Mouse (Mus musculus): ENCODE results near the gene Cel.
"Not testable (repeated sequence)": the region's sequence is repeated elsewhere in the genome, so short reads cannot be mapped to it uniquely, and the experiment has no call there.

Gene Cel

GRCm38 (mm10) chr2:28517206-28517909, 45.8 kb downstream of the Cel start:
- DNase-seq: peak; percentile 88

- peak; percentile 90 for DNase-seq
Measured at GRCm38 (mm10) chr2:28514489-28514888, 48.7 kb downstream of the Cel start.

GRCm38 (mm10) chr2:28513431-28514370, 49.5 kb downstream of the Cel start:
- DNase-seq: peak; percentile 44

DNA sequence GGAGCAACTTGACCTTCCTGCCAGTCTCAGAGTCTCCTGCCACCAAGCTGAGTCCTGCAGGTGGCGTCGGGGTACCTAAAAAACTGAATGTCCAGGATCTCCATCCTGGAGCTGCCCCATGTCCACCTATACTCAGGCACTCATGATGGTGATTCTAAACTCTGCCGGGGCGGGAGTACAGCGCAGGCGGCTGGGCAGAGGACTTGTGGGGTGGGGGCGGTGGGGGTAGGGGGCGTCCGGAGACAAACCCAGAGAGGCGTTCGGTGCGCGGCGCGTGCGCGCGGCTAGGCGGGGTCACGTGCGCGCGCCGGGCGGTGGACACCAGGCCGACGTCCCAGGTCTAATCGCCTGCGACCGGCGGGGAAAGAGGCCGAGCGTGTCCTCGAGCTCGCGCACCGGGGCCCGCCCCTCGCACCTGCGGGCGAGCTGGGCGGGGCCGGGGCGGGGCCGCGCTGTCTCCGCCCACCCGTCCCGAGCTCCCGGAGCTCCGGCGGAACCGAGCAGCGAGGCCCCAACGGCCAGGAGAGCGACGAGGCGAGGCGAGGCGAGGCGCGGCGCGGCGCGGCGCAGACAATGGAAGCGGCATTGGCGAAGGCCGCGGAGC, 50.3 kb downstream of the Cel start, which contains the start of gene Ralgds:
Gene Ralgds (plus strand): TSS at position 328 of the 604 bp plus-strand sequence.
- DNase-seq: peak; percentile 87

DNA sequence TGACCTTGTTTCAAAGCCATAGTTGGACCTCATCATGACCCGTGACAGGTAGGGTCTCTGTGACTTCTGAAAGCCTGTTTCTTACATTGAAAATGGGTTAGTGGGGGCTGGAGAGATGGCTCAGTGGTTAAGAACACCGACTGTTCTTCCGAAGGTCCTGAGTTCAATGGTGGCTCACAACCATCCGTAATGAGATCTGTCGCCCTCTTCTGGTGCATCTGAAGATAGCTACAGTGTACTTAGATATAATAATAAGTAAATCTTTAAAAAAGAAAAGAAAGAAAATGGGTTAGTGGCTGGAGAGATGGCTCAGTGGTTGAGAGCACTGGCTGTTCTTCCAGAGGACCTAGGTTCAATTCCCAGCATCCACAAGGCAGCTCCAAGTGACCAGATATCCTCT, 51.6 kb downstream of the Cel start:
- not testable (repeated sequence) for DNase-seq

GRCm38 (mm10) chr2:28506291-28506690, 56.9 kb downstream of the Cel start:
- no peak for DNase-seq

- no peak for DNase-seq
Measured at GRCm38 (mm10) chr2:28505795-28506194, 57.4 kb downstream of the Cel start, which contains the start of gene Gm10134. Gm10134 (plus strand) TSS chr2:28506095.
